Mouse (Mus musculus): ENCODE results near the gene Glb1l.

Gene Glb1l

DNA sequence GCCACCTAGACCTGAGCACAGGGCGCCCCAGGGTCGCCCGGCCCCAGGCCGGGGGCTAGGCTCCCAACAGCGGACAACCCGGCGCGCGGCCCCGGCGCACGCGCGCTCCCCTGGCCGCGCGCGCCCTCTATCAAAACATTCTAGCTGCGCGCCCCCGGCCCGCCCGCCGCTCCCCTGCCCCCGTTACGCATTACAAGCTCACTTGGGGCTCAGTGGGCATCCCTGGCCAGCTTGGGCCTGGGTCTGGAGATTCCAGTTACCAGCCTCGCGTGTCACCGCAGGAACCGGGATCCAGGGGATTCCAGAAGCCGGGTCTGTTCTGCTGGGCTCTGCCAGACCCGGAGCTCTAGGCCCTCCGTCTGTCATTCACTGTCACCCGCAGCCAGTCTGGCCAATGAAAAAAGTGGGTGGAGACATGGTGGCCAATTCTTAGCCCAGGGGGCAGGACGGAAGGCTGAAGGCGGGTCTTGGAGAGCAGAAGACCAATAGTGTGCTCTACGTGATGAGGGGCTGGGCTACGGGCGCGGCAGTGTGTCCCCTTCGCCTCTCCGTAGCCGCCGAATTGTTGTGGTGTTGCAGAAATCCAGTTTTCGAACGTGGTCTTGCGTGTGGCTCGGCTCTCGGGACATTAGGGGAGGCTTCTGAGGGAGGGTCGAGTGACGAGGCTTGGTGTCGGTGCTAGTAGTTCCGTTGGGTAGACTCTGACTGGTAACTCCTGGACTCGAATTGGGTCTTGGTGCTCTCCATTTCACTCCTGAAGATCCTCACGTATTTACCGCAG, 18.8 kb downstream of the Glb1l start, which contains the start of the genes Ankzf1 and Atg9a:
Gene Ankzf1, plus strand, starts transcription at position 530 of the 781 bp plus-strand sequence.
Gene Atg9a, minus strand, starts transcription at position 575 of the 781 bp plus-strand sequence.
- peak; percentile 99 for DNase-seq

DNA sequence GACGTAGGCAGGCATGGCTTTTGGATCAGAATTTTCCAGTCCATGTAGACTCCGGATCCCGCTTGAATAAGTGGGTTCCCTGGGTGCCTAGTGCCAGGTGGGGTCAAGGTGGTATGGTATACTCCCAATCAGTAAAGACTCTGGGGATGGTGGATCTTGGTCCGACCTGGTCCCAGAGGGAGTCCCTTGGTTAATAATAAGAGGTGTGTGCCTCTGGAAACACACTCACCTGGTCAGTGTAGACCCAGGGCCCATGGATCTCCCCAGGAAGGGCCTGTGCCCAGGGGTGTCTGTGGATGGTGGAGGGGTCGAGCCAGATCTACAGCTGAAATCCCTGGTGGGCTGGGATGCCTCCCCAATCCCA, 19.4 kb downstream of the Glb1l start:
- no peak for DNase-seq

- no peak for DNase-seq
Observed at GRCm38 (mm10) chr1:75190577-75190976, 20.0 kb downstream of the Glb1l start.

- no peak for DNase-seq
Observed at GRCm38 (mm10) chr1:75187914-75188483, 22.6 kb downstream of the Glb1l start.

DNA sequence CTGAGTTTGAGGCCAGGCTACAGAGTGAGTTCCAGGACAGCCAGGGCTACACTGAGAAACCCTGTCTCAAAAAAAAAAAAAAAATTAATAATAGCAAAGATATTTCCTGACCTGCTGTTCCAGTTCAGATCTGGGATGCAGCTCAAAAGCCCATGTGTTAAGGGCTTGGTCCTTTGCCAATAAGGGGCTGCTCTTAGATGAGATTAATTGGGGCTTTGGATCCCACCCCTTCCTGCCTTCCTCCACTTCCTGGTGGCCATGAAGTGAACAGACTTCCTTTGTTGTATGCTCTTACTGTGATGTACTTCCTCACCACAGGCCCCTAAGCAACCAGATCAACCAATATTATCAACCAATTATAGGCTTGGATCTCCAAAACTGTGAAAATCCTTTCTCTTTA, 23.5 kb downstream of the Glb1l start:
- no peak for DNase-seq

- no peak for DNase-seq
Observed at GRCm38 (mm10) chr1:75185495-75185894, 25.1 kb downstream of the Glb1l start.

- DNase-seq: no peak
Observed at GRCm38 (mm10) chr1:75182160-75182559, 28.5 kb downstream of the Glb1l start.

- DNase-seq: no peak
Observed at GRCm38 (mm10) chr1:75181377-75181870, 29.2 kb downstream of the Glb1l start.

GRCm38 (mm10) chr1:75180741-75181140, 29.9 kb downstream of the Glb1l start:
- no peak for DNase-seq

DNA sequence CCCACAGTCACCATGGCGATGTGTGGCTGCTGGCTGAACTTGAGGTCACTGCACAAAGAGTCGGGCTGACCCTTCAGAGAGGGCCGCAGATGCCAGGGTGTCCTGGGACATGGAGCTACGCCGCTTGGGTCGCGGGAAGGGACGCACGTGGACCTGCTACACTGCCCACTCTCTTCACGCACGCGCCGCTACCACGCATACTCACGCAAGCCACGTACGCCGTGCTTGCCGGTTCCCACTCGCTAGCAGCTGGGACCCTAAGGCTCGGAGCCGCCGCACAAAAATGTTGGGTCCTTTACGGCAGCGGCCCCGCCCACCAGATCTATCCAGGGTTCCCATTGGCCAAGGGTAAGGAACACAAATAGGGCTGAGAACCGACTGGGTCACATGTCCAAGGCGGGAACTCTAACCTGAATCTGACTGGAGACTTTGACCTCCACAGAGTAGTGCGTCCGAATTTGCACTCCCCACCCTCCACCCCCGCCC, 30.5 kb downstream of the Glb1l start, which contains the start of gene Abcb6:
Gene Abcb6, minus strand, starts transcription at position 288 of the 486 bp plus-strand sequence.
- DNase-seq: peak; percentile 95

DNA sequence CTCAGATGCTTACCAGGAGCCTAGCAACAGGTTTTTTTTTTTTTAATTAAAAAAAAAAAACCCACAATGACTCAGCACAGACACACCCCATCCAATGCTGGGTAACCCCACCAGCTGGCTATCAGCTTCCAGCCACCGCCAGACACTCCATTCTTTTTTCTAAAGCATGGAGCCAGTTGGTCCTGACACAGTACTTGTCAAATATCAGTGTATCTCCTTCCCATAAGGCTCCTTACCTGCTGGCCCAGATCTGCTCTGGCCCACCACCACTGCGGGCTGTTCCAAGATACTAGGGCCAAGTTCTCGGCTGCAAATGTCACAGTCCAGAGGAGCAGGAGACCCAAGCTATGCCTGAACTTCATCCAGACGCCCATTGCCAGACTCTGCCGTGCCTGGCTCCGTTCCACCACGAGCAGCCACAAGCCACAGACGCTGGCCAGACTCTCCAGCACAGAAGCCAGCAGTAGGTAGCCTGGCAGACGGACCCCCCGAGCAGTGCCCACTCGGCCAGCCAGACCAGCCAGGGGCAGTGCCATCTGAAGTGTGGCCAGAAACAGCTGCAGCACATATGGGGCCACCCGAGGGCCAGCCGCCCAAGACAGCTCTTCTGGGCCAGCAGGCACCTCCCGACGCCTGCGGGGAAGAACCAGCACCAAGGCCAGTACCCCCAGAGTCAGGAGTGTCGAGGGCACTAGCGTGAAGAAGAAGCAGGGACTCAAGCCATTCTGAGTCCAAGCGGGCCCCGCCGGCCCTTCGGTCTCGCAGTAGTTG, 31.1 kb downstream of the Glb1l start:
- DNase-seq: peak; percentile 48

DNA sequence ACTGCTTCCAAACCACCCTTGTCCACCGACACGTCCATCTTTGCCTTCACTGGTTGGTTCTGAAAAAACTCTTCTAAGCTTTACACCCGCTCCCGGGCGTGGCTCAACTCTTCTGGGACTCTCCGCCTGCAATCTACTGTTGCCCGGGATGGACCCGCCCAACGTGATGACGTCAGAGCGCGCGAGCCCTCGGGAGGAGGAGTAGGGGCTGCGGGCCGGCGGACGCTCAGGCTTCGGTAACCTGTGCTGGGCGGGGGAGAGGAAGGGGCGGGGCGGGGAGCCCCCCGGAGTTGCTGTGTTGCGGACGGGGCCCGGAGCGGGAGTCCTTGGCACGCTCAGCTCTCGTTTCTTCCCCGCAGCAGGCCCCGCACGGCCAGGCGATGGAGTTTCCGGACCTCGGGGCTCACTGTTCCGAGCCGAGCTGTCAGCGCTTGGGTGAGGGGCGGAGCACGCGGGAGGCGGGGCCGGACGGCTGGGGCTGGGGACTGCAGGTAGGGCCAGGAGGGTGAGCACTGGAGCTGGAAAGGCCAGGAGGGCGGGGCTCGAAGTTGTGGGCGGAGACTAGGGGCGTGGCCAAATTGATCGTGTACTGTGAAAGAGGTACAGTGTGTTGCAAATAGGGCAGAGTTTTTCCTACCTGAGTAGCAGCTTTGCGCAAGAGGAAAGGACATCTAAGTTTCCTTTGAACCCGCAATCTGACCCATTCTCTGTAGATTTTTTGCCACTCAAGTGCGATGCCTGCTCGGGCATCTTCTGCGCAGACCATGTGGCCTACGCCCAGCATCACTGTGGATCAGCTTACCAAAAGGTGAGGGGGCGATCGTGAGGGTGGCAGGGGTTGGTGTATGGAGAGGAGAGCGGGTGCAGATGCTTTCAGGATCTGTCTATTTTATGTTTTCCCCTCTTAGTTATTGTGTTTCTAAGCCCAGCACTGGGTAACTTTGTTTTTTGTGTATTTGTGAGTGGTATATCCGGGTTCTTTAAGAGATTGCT, 41.8 kb downstream of the Glb1l start, which contains the start of gene Zfand2b:
Gene Zfand2b, plus strand, starts transcription at position 175 of the 993 bp plus-strand sequence.
- peak; percentile 96 for DNase-seq

DNA sequence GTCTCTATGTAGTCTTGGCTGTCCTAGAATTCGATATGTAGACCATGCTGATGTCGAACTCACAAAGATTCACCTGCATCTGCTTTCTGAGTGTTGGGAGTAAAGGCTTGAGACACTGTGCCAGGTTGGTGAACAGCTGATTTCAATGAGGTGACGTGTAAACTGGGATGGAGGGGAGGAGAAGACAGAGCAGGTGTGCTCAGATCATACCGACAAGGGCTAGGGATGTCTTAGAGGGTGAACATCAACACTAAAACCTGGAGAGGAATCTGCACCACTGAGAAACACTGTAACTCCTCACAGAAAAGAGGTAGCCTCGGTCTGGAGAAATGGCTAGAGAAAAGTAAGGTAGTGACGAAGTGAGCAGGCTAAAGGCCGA, 42.5 kb downstream of the Glb1l start:
- DNase-seq: no peak

DNA sequence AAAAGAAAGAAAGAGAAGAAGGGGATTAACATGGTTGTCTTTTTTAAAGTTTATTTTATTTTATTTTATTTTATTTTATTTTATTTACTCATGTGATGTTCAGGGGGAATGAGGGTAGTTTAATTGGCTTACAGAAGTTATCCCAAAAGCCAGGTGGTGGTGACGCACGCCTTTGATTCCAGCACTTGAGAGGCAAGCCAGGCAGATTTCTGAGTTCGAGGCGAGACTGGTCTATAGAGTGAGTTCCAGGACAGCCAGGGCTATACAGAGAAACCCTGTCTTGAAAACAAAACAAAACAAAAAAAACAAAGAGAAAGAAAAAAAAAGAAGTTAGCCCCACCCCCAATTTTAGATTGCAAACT, 50.4 kb downstream of the Glb1l start:
- DNase-seq: no peak

DNA sequence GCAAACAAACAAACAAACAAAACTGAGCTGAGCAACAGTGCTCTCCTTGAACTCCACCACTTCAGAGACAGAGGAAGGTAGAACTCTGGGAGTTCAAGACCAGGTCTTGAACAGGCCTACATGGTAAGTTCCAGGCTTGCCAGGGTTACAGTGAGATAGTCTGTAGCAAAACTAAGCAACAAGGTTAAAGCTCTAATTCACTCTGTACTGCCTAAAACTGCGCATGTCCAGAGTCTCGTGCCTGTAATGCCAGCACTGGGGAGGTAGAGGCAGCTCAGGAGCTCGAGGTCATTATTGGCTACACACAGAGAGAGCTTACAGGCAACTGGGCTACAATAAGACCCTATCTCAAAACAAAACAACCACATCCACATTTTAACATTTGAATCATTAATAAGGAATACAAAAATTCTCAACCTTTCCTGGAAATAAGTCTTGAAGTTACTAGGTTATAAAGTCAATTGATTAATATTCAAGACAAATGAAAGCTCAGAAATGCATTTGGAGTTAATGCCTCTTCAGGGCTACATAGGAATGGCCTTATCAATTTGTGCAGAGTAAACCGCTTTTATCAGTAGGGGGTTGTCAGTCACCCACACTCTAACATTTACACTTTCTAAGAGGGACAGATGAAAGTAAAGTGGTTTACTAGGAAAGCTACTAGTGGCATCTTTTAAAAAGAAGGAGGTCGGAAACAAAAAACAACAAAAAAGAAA, 50.9 kb downstream of the Glb1l start:
- DNase-seq: no peak

DNA sequence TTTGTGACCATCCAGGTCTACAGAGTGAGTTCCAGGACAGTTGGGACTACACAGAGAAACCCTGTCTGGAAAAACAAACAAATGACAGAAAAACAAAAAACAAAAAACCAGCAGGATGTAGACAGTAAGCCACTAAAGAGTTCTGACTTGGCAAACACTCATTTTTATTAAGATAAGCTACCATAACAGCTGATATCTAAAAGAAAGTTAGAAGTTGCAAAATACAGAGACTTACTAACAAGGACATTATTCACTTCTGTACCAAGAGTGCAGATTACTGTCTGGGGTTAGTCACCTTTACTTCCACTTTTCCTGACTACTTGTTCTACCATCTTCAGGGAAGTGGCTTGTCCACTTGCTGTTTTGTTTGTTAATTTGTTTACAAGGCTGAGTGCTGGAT, 51.6 kb downstream of the Glb1l start:
- no peak for DNase-seq

DNA sequence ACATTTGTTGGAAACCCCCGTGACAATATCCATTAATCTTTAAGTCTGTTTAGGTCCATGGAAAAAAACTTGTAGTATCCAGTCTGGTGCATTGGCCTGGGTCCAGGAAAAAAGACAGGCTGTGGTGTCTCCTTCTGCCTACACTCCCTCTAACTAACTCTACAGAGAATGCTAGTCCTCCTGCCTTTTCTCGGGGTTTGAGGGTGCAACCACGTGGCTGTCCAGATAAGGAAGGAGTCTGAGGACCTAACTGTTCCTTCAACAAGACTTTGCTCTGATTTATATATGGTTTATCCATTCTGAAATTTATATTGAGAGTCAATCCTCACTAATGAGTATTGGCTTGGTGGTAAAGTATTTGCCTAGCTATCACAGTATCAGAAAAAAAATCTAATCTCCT, 54.8 kb downstream of the Glb1l start:
- no peak for DNase-seq

- DNase-seq: no peak
Observed at GRCm38 (mm10) chr1:75148727-75149126, 61.9 kb downstream of the Glb1l start.
